Mouse (Mus musculus) thymus, postnatal 25 days (tissue): ENCODE results near the gene St3gal3.

ENCODE experiments used
- DNase-seq: peaks from one replicate; pipeline ENCODE4 v3.0.0; 2022

Gene St3gal3

DNA sequence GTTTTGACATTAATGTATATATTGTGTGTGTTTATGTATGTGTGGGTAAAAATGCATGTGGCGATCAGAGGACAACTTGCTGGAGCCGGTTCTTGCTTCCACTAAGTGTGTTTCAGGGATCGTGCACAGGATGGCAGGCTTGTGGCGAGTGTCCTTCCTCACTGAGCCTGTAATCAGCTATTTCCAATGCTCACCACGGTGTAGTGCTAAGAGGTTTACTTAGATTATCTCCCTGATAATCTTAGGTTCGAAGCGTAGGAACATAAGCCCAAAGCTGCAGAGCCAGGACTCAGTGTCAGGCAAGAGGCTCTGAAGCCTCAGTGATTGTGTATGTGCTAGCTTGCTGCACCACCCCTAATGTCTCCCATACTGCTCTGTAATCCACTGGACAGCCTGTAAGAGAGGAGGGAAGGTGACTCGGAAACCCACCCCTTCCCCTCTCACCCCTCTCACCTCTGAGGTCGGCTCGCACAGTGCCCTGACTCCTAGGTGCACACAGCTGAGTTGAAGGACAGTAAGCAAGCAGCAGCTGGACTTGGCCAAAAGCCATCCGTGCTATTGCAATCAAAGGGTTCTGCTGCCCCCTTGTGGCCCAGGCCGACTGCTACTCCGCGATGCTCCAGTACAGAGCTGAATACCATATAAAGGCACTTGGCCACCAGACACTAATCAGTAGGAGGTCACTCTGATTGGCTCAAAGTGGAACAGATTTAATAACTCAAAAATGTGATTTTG lies 51.3 kb downstream of the St3gal3 start:
- peak; percentile 76 for DNase-seq

DNA sequence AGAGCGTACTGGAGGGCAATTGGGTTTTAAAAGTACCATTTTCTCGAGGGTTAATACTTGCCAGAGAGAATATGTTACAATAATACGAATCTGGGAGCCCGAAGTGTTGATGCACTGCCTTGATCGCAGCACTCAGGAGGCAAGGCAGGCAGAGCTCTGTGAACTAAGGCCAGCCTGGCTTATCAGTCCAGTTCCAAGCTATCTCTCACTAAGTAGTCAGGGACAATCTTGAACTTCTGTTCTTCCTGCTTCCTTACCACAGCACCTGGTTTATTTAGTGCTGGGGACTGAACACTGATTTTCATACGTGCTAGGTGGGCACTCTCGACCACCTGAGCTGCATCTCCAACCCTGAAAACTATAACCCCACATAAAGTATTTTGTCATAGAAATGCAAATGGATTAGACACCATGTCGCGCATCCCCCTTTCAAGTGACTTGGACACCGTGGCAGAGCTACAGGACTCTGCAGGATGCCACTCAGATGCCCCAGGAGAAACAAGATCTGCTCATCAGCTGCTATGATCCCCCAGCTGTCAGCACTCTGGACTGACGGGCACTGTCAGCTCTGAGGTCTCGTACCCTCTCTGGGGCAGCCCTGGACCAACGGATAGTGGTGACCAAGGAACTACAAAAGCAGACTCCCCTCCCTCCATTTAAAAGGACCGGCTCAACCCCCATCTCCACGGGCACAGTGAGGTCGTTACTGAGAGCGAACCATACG lies 52.9 kb downstream of the St3gal3 start:
- DNase-seq = no peak

GRCm38 (mm10) chr4:118080481-118080880 lies 54.2 kb downstream of the St3gal3 start:
- no peak for DNase-seq

DNA sequence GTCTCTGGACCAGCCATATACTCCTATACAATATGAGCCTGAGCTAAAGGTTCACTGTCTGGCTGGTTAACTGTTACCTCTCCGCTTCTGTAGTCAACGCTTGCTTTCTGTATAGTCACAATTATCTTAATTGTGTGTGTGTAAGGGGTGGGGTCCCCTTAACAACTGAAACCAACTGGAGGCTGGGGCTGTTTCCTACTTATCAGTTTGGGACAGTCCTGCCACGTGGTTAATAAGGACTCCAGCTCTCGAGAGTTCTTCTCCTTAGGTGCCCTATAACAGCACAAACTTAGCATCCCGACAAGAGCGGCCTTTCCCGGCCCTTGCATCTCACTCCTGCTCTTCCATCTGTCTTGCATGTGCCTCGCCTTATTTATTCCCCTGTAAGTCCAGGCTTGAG lies 55.5 kb downstream of the St3gal3 start:
- DNase-seq = no peak

GRCm38 (mm10) chr4:118078576-118078975 lies 56.1 kb downstream of the St3gal3 start:
- DNase-seq = no peak

DNA sequence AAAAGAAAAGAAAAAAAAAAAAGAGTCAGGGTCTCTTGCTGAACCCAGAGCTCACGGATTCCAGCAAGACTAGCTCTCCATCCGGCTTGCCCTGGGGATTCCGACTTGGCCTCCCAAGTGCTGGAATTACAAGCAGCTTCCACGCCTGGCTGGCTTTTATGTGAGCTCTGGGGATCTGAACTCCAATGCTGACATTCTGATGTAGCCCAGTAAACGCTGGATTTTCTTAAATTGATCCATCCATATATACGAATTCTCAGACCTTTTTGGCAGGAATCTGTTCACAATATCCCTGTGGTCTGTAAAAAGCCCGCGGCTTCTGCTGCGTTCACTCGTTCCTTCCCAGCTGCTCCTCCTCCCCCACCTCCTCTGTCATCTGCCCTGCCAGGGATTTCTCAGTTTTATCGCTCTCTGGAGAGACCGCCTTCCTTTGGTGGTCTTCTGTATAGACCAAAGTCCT lies 57.4 kb downstream of the St3gal3 start:
- no peak for DNase-seq

DNA sequence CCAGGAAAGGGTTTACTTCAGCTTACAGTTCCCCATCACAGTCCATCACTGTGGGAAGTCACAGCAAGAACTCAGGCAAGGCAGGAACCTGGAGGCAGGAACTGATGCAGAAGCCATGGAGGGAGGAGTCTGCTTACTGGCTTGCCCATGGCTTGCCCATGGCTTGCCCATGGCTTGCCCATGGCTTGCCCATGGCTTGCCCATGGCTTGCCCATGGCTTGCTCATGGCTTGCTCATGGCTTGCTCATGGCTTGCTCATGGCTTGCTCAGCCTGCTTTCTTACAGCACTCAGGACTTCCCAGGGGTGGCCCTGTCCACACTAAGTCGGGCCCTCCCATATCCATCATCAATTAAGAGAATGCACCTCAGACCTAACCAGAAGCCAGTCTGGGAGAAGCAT lies 58.1 kb downstream of the St3gal3 start:
- DNase-seq = no peak

GRCm38 (mm10) chr4:118075343-118075742 lies 59.4 kb downstream of the St3gal3 start:
- no peak for DNase-seq

- DNase-seq = peak; percentile 18
Observed at GRCm38 (mm10) chr4:118074236-118074635, 60.5 kb downstream of the St3gal3 start.

DNA sequence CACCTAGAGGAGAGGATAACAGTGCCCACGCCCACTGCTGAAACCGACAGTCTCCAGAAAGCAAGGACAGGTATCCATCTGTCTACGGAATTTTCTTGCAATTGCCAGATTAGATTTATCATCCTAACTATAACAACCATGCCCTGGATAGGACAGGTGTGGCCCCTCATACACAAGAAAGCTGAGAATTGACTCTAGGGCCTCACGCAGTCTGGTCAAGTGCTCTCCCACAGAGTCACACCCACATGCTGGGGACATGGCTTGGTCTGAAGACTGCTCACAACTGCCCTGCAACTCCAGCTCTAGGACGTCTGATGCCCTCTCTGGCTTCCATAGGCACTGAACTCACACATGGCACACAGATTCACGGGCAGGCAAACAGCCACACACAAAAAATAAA lies 61.6 kb downstream of the St3gal3 start:
- DNase-seq = no peak

DNA sequence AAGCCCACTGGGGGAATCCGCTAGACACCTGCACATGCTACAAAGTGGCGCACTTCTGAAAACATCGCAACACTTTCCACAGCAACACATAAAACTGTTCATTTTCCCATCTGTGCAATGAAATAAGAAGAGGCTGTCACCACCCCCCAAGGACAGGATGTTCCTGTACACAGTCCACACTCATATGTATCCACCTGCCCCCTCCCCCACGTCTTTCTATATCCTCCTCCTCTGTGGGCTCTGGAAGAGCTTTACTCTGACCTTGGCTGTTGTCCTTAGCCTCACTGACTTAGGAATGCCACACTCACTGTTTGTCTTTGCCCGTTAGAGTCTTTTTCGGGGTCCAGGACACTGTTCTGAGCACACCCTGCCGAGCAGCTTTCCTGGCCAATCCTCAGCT lies 62.8 kb downstream of the St3gal3 start:
- DNase-seq = no peak

DNA sequence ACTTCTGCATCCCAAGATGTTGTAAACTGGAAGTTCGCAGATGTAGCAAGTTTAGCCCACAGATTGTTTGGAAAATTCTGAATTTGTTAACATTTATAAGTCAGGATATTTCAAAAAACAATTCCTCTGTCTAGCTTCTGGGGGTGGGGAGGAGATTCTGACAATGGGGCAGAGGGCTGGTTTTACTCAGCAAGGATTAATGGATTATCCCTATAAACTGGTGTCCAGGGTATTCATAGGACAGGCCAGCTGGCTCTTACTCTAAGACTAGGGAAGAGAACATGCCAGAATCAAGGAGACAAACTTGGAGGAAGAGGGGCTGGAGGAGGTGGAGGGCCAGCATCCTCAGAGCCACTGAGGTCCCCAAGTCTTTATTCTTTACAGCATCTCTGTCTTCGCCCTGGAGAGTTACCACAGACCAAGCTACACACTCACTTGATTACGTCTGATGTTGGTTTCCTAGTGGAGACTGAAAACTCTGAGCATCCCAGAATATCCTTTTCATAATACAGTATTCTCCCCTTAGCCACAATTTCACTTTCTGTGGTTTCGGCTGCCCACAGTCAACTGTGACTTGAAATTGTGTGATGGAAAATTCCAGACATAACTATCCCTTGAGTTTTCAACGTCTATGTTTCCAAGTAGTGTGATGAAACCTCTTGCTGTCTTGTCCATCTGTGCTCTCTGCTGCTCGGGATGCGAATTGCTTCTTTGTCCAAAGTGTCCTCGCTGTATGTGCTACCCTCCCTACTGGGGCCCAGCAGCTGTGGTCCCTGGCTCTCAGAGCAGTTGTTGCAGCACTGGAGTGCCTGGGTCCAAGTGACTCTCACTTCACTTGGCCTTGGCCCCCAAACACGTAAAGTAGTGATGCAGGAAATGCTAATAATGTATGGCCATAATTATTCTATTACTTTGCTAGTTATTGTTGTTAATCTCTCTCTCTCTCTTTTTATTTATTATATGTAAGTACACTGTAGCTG lies 64.2 kb downstream of the St3gal3 start:
- DNase-seq = no peak

- no peak for DNase-seq
Observed at GRCm38 (mm10) chr4:118061809-118062463, 72.8 kb downstream of the St3gal3 start.

DNA sequence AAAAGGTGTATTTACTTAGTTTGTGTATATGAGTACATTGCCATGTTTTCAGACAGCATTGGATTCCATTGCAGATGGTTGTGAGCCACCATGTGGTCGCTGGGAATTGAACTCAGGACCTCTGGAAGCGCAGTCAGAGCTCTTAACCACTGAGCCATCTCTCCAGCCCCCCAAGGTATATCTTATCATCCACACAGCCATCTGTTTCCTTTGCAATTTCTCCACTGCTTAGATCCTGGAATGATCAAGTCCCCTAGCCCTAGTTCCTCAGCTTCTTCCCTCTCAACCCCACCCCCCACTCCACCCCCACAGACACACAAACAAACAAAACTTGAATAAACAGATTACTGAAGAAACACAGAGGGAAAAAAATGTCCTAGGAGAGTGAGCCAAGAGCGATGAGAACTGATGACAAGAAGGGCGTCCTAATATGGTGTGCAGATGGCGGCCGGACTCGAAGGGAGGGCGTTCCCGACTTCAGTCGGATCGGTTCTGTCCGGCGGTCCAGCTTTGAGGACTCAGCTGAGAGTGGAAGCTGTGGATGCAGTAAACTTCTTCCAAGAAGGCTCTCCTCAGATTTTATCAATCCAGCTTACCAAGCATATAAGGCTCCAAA lies 73.7 kb downstream of the St3gal3 start:
- DNase-seq = no peak

DNA sequence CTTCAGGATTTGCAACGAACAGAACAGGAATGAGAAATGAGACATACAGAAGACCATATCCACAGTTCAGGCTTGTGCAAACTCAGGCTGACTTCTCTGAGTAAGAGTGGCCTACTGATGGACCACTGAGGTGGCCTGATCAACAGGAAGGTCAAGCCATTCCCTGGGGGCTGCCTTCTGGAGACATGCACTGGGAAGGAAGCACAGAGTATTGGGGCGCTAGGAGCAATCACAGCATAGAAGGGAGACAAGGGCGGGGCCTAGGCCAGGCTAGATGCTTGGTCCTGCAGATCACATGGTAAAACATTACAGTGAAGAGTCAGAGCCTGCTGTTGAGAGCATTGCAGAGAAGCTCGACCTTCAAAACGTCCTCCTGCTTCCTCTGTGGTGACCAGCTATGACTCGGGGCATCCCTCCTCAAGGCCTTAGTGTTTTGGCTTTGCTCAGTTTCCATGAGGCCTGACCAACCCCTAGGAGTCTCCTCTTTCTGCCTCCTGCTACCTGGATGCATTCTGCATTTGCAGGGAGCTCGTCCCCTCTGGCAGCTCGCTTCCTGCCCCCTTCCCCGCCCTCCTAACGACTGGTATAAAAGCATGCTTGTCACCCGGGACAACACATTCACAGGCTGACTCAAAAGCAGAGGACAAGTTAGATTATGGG lies 74.8 kb downstream of the St3gal3 start:
- DNase-seq = no peak

DNA sequence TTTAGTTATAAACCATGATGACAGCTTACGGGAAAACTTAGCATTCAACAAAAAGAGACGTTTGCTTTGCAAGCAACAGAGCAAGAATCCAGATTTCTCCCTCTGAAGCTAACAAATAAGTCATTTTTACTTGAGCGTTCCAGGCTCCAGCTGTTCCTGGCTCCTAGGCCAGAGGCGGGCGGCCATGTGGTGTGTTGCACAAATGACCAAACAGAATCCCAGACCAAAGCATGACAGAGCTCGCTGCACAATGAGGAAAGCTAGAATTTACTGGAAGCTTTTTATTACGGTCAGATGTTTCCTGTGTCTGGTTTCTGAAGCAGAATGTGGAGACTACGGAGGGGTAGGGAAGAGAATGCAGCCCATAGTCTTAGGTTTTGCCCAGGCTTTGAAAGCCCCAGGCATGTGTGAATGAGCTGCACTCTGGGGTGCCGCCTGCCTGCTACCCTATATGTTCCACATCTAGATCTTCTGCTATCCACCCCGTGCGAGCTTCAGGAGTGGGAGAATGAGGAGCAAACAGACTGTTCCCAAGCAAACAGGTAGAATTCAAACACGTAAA lies 76.5 kb downstream of the St3gal3 start:
- DNase-seq = no peak

DNA sequence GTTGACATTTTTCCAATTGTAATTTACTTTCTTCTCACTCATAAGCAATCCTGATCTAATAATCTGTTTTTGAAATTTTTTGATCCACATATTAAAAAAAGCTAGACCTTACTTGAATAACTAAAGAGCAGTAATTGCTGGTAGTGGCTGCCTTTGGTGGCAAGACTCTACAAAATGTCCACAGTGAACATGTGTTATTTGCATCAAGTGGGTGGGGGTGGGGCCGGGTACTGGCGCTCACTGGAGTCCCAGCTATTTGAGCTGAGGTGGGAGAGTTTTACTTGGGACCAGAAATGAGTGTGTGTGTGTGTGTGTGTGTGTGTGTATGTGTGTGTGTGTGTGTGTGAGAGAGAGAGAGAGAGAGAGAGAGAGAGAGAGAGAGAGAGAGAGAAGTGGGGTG lies 77.6 kb downstream of the St3gal3 start:
- no peak for DNase-seq

DNA sequence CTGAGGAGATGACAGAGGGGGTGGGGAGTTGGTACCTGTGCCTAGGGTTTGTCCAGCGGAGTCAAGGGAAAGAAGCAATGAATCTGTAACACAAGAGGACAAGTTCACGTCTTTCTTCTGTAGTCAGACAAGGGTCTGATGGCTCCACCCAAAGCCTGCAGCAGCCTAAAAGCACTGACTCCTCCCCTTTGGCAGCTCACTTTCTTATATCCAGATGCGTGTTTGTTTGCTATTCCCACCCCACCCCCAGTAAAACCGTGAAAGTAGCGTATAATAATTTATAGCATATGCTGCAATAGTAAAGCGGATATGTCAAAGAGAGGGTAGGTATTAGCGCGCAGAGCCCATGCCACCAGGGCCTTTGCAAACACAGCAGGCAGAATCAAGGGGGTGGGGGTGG lies 80.1 kb downstream of the St3gal3 start:
- no peak for DNase-seq

GRCm38 (mm10) chr4:118053904-118054303 lies 80.8 kb downstream of the St3gal3 start:
- no peak for DNase-seq

GRCm38 (mm10) chr4:118049606-118050302 lies 85.0 kb downstream of the St3gal3 start:
- DNase-seq = no peak

- DNase-seq = no peak
Observed at GRCm38 (mm10) chr4:118044510-118044909, 90.2 kb downstream of the St3gal3 start.
